Mouse (Mus musculus) embryonic facial prominence, embryonic 11.5 days (tissue): ENCODE data around the gene Sparc. TPM values are rescaled to one million over a fixed set of nuclear protein-coding genes. Genes with fewer than 3 reads are reported as not detected.
A peak's percentile ranks its signal among the peaks of the same experiment; 100 is the strongest.

Experiments
- ATAC-seq: fragments of 200-750 bp; cut with Nextera tagmentation; replicated peaks from 2 replicates; pipeline ENCODE4 v1.8.0; 2017; ENCODE audit warnings: low read depth; ENCODE audit not compliant: insufficient number of reproducible peaks, low FRiP score, low TSS enrichment
- DNase-seq: peaks from one replicate; pipeline ENCODE4 v3.0.0-alpha.2; 2015; ENCODE audit warnings: low spot score
- H3K27ac ChIP-seq: fragments of 300-500 bp; sonication (generic); replicated peaks from 2 replicates; pipeline ENCODE4 v1.5.1; 2014; ENCODE audit warnings: mild to moderate bottlenecking, low read depth, low read length, control low read depth
- H3K27me3 ChIP-seq: fragments of 300-500 bp; sonication (generic); 2 replicates; pipeline ENCODE4 v1.6.1; 2014; ENCODE audit warnings: mild to moderate bottlenecking, low read length, moderate library complexity, mixed read lengths; ENCODE audit not compliant: control insufficient read depth, insufficient read depth
- H3K36me3 ChIP-seq: fragments of 300-500 bp; sonication (generic); replicated peaks from 2 replicates; pipeline ENCODE4 v1.6.1; 2014; ENCODE audit warnings: low read depth, mild to moderate bottlenecking, low read length, moderate library complexity, mixed read lengths; ENCODE audit not compliant: control insufficient read depth, insufficient read depth
- H3K4me1 ChIP-seq: fragments of 300-500 bp; sonication (generic); 2 replicates; pipeline ENCODE4 v1.6.1; 2014; ENCODE audit warnings: low read length, mixed read lengths; ENCODE audit not compliant: control insufficient read depth, insufficient read depth
- H3K4me2 ChIP-seq: fragments of 300-500 bp; sonication (generic); 2 replicates; pipeline ENCODE4 v1.6.1; 2014; ENCODE audit warnings: low read depth, mild to moderate bottlenecking, control low read depth, low read length, moderate library complexity
- H3K4me3 ChIP-seq: fragments of 300-500 bp; sonication (generic); 2 replicates; pipeline ENCODE4 v1.5.1; 2014; ENCODE audit warnings: low read depth, low read length, control low read depth
- H3K9ac ChIP-seq: fragments of 300-500 bp; sonication (generic); replicated peaks from 2 replicates; pipeline ENCODE4 v1.6.1; 2014; ENCODE audit warnings: mild to moderate bottlenecking, control low read depth, low read length
- H3K9me3 ChIP-seq: fragments of 300-500 bp; sonication (generic); replicated peaks from 2 replicates; pipeline ENCODE4 v1.6.1; 2016; ENCODE audit warnings: mild to moderate bottlenecking, low read length, inconsistent platforms, mixed read lengths; ENCODE audit not compliant: control insufficient read depth
- WGBS: fragments of 180-500 bp; shearing (Covaris S2); extraction: QIAGEN DNeasy Blood & Tissue Kit; methylation state at CpG from one replicate; pipeline ENCODE4 v1.1.7; 2014; 5-methylcytosine and 5-hydroxymethylcytosine counted together
- polyA plus RNA-seq: library from polyadenylated mRNA; unstranded; fragments of >200 nt; fragmentation: Nextera tagmentation; extraction: Ambion mirVana; gene quantifications from 2 replicates; pipeline ENCODE4 v1.2.1, GENCODE M21; 2014

Sparc gene
- polyA plus RNA-seq, 1 experiment from 2014 or later = 423 TPM

- ATAC-seq = no peak
- no peak overlapping the region for H3K27ac ChIP-seq
- peaks cover 3% of the 10 kb centered on the region for H3K36me3 ChIP-seq
- H3K9ac ChIP-seq = no peak overlapping the region
- no peak for DNase-seq
- no peak overlapping the region for H3K4me2 ChIP-seq
- no peaks in the 10 kb centered on the region for H3K27me3 ChIP-seq
- H3K9me3 ChIP-seq = no peaks in the 10 kb centered on the region
- no peak overlapping the region for H3K4me3 ChIP-seq
- WGBS = 79% methylated on average over 2 of the region's 2 CpGs
- no peaks in the 10 kb centered on the region for H3K4me1 ChIP-seq
These were observed 22.1 kb downstream of the Sparc start for GRCm38 (mm10) chr11:55400863-55401262.

DNA sequence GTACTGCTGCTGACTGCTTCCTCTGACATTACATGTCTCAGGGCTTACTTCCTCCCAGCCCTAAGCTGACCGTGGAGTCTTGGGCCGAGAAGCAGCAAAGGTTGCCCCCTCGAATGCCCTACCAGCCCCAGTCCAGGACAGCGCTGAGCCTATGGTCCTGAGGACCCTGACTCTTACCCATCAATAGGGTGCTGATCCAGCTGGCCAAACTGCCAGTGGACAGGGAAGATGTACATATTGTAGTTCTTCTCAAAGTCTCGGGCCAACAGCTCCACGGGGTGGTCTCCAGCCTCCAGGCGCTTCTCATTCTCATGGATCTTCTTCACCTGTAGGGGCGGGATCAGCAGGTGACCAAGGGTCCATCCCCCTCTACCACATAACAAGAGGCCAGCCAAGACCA, 24.6 kb downstream of the Sparc start:
- no peak overlapping the region for H3K4me3 ChIP-seq
- DNase-seq = no peak
- no peaks in the 10 kb centered on the region for H3K27me3 ChIP-seq
- WGBS = 94% methylated on average over 8 of the region's 8 CpGs
- no peaks in the 10 kb centered on the region for H3K4me1 ChIP-seq
- H3K36me3 ChIP-seq = peaks cover 3% of the 10 kb centered on the region
- ATAC-seq = no peak
- H3K9me3 ChIP-seq = no peaks in the 10 kb centered on the region
- no peak overlapping the region for H3K9ac ChIP-seq
- H3K27ac ChIP-seq = no peak overlapping the region
- H3K4me2 ChIP-seq = no peak overlapping the region

DNA sequence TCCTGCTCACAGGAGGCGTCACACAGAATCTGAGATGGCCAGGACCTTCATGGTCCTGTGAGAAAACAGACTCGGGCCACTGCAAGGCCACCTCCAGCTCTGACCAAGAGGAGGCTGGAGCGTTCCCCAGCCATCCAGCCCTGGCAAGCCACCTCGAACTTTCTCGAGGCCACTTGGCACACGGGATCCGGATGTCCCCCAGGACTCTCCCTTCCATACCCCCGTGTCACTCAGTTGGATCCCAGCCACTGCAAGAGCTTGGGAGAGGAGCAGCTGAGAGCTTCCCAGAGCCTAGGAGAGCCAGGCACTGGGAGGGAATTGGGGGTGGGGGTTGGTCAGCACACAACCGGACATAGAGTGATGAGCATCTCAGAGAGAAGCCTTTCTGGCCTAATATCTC, 25.5 kb downstream of the Sparc start:
- Histone ChIP-seq H3K4me1 (no peaks in the 10 kb centered on the region), H3K9ac (no peak overlapping the region), H3K36me3 (peaks cover 3% of the 10 kb centered on the region; the same call in 1 of the 2 replicates), H3K9me3 (no peaks in the 10 kb centered on the region), H3K4me3 (no peak overlapping the region), H3K4me2 (no peak overlapping the region), H3K27ac (no peak overlapping the region), H3K27me3 (no peaks in the 10 kb centered on the region)
- DNase-seq = no peak
- WGBS = 90% methylated on average over 9 of the region's 9 CpGs
- ATAC-seq = no peak

- Histone ChIP-seq H3K4me3 (no peak overlapping the region), H3K9ac (no peak overlapping the region), H3K9me3 (no peaks in the 10 kb centered on the region), H3K4me2 (no peak overlapping the region), H3K27ac (no peak overlapping the region), H3K27me3 (no peaks in the 10 kb centered on the region), H3K4me1 (no peaks in the 10 kb centered on the region), H3K36me3 (peaks cover 3% of the 10 kb centered on the region; the same call in 1 of the 2 replicates)
- ATAC-seq = no peak
- no peak for DNase-seq
- WGBS = 63% methylated on average over 2 of the region's 2 CpGs
These were observed 25.9 kb downstream of the Sparc start for GRCm38 (mm10) chr11:55397036-55397435.

GRCm38 (mm10) chr11:55395073-55395642, 27.8 kb downstream of the Sparc start:
- Histone ChIP-seq H3K4me3 (no peak overlapping the region), H3K27me3 (no peaks in the 10 kb centered on the region), H3K27ac (no peak overlapping the region), H3K4me1 (no peaks in the 10 kb centered on the region), H3K4me2 (no peak overlapping the region), H3K36me3 (peaks cover 3% of the 10 kb centered on the region; the same call in 1 of the 2 replicates), H3K9me3 (no peaks in the 10 kb centered on the region), H3K9ac (no peak overlapping the region)
- DNase-seq = no peak
- 84% methylated on average over 7 of the region's 7 CpGs for WGBS
- no peak for ATAC-seq

DNA sequence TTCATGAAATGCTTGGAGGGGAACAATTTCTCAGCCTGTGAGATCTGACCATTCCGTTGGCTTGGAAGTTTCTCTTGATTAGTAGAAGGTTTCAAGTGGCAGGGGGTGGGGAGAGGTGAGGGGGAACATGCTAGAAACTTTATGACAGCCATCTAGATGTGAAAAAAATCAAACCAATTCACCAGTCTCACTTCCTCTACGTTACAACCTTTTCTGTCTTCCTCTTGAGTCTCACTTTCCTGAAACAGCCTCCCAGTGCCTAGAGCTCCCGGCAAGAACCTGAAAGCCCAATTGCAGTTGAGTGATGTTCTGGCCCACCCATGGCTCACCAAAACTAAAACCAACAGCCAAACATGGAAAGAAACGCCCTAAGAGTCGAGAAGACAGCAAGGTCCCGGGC, 28.4 kb downstream of the Sparc start:
- Histone ChIP-seq H3K36me3 (peaks cover 3% of the 10 kb centered on the region; the same call in 1 of the 2 replicates), H3K4me2 (no peak overlapping the region), H3K4me1 (no peaks in the 10 kb centered on the region), H3K27me3 (no peaks in the 10 kb centered on the region), H3K27ac (no peak overlapping the region), H3K4me3 (no peak overlapping the region), H3K9ac (no peak overlapping the region), H3K9me3 (no peaks in the 10 kb centered on the region)
- WGBS = 73% methylated on average over 6 of the region's 6 CpGs
- no peak for ATAC-seq
- no peak for DNase-seq

DNA sequence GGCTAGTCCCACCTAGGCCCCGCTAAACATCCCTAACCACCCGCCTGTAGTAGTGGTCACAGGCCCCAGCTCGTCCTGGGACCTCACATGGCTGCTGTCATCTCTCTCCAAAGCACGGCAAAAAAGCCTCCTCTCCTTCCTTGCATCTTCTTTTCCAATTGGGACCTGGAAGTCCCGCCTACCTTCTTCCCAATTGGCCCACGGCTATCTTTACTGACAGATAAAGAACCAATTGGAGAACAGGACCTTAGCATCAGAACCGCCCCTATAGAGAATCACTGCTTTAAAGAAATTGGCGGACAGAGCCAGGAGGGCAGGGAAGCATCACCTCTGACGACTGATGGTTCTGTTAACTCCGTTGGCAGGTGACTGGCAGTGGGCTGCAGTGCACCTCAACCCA, 30.5 kb downstream of the Sparc start:
- 23% methylated on average over 10 of the region's 10 CpGs for WGBS
- H3K9ac ChIP-seq = no peak overlapping the region
- no peaks in the 10 kb centered on the region for H3K27me3 ChIP-seq
- ATAC-seq (no peak), DNase-seq (peak; percentile 61)
- H3K4me1 ChIP-seq = no peaks in the 10 kb centered on the region
- H3K4me3 ChIP-seq = no peak overlapping the region
- no peak overlapping the region for H3K27ac ChIP-seq
- H3K36me3 ChIP-seq = peaks cover under 1% of the 10 kb centered on the region; the same call in 1 of the 2 replicates
- H3K4me2 ChIP-seq = no peak overlapping the region
- no peaks in the 10 kb centered on the region for H3K9me3 ChIP-seq

GRCm38 (mm10) chr11:55389778-55390177, 33.2 kb downstream of the Sparc start:
- DNase-seq (peak; percentile 93), ATAC-seq (no peak)
- H3K36me3 ChIP-seq = no peaks in the 10 kb centered on the region
- H3K4me3 ChIP-seq = no peak overlapping the region
- no peaks in the 10 kb centered on the region for H3K9me3 ChIP-seq
- no peaks in the 10 kb centered on the region for H3K27me3 ChIP-seq
- H3K4me2 ChIP-seq = no peak overlapping the region
- H3K9ac ChIP-seq = no peak overlapping the region
- no peak overlapping the region for H3K27ac ChIP-seq
- 4% methylated on average over 2 of the region's 2 CpGs for WGBS
- no peaks in the 10 kb centered on the region for H3K4me1 ChIP-seq
